24 mouse cellular contexts compared by ENCODE assay signal in genomic region chr1:136014796-136015502, GRCm38 (mm10). TPM values are rescaled to one million over a fixed set of nuclear protein-coding genes. Genes with fewer than 3 reads are reported as not detected.
DNase-seq lines count a peak whose midpoint lies in the region; ATAC-seq lines count a peak whose summit lies in the region.
"Had no signal": no experiment of that assay in that cellular context is flagged by ENCODE, and none has a peak within 500 bp of the region (broad histone marks: within the 10 kb centered on the region; RNA-seq: fewer than 3 reads in every experiment).

No protein-coding gene starts in this region.

- peaks cover 11% of the 10 kb centered on the region for H3K36me3 ChIP-seq in megakaryocyte, embryonic 14.5 days (replicated peaks; ENCODE audit: low read length)
- peaks cover 10% of the 10 kb centered on the region for H3K36me3 ChIP-seq in liver, embryonic 12.5 days
- H3K36me3 ChIP-seq: limb, embryonic 15.5 days had no signal

- peak overlapping the region; percentile 94 for H3K27ac ChIP-seq in liver, embryonic 12.5 days
- H3K27ac ChIP-seq: embryonic facial prominence, embryonic 10.5 days; heart, adult 2 months; layer of hippocampus, adult 2 months; limb, embryonic 15.5 days had no signal

- peak overlapping the region; percentile 42 for H3K4me3 ChIP-seq in megakaryocyte, embryonic 14.5 days (replicated peaks)
- H3K4me3 ChIP-seq in liver, embryonic 12.5 days, result no peak overlapping the region; the same call in 1 of the 2 replicates
- H3K4me3 ChIP-seq: embryonic facial prominence, embryonic 10.5 days; heart, adult 2 months; layer of hippocampus, adult 2 months; limb, embryonic 15.5 days had no signal

- peaks cover 8% of the 10 kb centered on the region for H3K27me3 ChIP-seq in megakaryocyte, embryonic 14.5 days (replicated peaks)
- H3K27me3 ChIP-seq in liver, embryonic 12.5 days (replicated peaks), result no peaks in the 10 kb centered on the region
- H3K27me3 ChIP-seq: limb, embryonic 15.5 days had no signal

- peak; percentile 86 for DNase-seq in c-Kit-positive CD71-positive TER-119-positive erythroid progenitor cells, embryonic 14.5 days (ENCODE audit: low spot score)
- DNase-seq in thymus, postnatal 36 days, result no peak
- no peak for DNase-seq in layer of hippocampus, adult 11-12 months (ENCODE audit: low spot score)
- no peak for DNase-seq in testis, postnatal 10 days (ENCODE audit: low spot score)
- DNase-seq: adrenal gland, postnatal 14 days; cerebellum, adult 8-10 months; gastrocnemius, postnatal 14 days; heart, adult 2 months; kidney, adult 2 months; kidney, postnatal 10 days; layer of hippocampus, postnatal 36 days; thymus, adult 18-20 months had no signal

- H3K4me1 ChIP-seq in megakaryocyte, embryonic 14.5 days, result peaks cover 58% of the 10 kb centered on the region
- peaks cover 81% of the 10 kb centered on the region for H3K4me1 ChIP-seq in liver, embryonic 12.5 days

- WGBS in liver, embryonic 12.5 days (ENCODE audit: insufficient replicate concordance), result 13% methylated on average over 2 of the region's 2 CpGs

- peaks cover 10% of the 10 kb centered on the region for H3K9me3 ChIP-seq in megakaryocyte, embryonic 14.5 days
- peaks cover 5% of the 10 kb centered on the region; the same call in 1 of the 2 replicates for H3K9me3 ChIP-seq in liver, embryonic 12.5 days (replicated peaks)
- H3K9me3 ChIP-seq: embryonic facial prominence, embryonic 10.5 days; limb, embryonic 15.5 days had no signal

- H3K9ac ChIP-seq in liver, embryonic 12.5 days, result peak overlapping the region; percentile 60
- H3K9ac ChIP-seq: limb, embryonic 15.5 days had no signal

- peak overlapping the region; percentile 63 for H3K4me2 ChIP-seq in liver, embryonic 12.5 days
- H3K4me2 ChIP-seq: limb, embryonic 15.5 days had no signal

- ATAC-seq in megakaryocyte, adult 5-6 weeks (ENCODE audit: poor library complexity, severe bottlenecking), result no peak
- ATAC-seq in liver, embryonic 12.5 days, result peak; percentile 83
- ATAC-seq in megakaryocyte-erythroid progenitor cell, adult 5-6 weeks (replicated peaks; ENCODE audit: low FRiP score, low TSS enrichment, poor library complexity, severe bottlenecking), result peak; percentile 81
- ATAC-seq: forebrain, embryonic 14.5 days; lung, postnatal 0 days had no signal

RNA-seq across cellular contexts. Expression of gene Tmem9, which starts 7.0 kb away (rescaled TPM):
- 6.0 and 24.1 TPM in 2 replicates for polyA plus RNA-seq in megakaryocyte, embryonic 14.5 days (2012; ENCODE audit: insufficient read depth, low replicate concordance)
- 2.5 and 3.9 TPM in 2 replicates for total RNA-seq in megakaryocyte, adult 5-6 weeks (2015)
- 2.8 and 3.7 TPM in 2 replicates for total RNA-seq in megakaryocyte, adult 5-6 weeks (2017)
- polyA plus RNA-seq in liver, embryonic 12.5 days (2016; fragmentation: Nextera tagmentation; extraction: Ambion mirVana), result 95.0 and 103 TPM in 2 replicates
- total RNA-seq in megakaryocyte-erythroid progenitor cell, adult 5-6 weeks (2014; fragmentation: Nextera tagmentation), result 36.5 and 39.9 TPM in 2 replicates
- total RNA-seq in megakaryocyte-erythroid progenitor cell, adult 5-6 weeks (2017), result 22.8 and 48.0 TPM in 2 replicates

RNA-seq across cellular contexts. Expression of gene Igfn1, which starts 8.8 kb away (rescaled TPM):
- polyA plus RNA-seq in megakaryocyte, embryonic 14.5 days (2012; ENCODE audit: insufficient read depth, low replicate concordance), result 0.12 and 0.43 TPM in 2 replicates
- total RNA-seq in megakaryocyte, adult 5-6 weeks (2015), result not detected in 2 replicates
- not detected in 2 replicates for total RNA-seq in megakaryocyte, adult 5-6 weeks (2017)
- polyA plus RNA-seq in liver, embryonic 12.5 days (2016; fragmentation: Nextera tagmentation; extraction: Ambion mirVana), result not detected in 2 replicates
- not detected in 2 replicates for total RNA-seq in megakaryocyte-erythroid progenitor cell, adult 5-6 weeks (2014; fragmentation: Nextera tagmentation)
- total RNA-seq in megakaryocyte-erythroid progenitor cell, adult 5-6 weeks (2017), result not detected in 2 replicates
- total RNA-seq: adrenal gland, postnatal 14 days; CH12.LX; heart, adult 2 months had no signal
- polyA plus RNA-seq: forebrain, embryonic 14.5 days; heart, adult 2 months; heart, embryonic 16.5 days; hindbrain, embryonic 11.5 days; lung, postnatal 0 days had no signal

RNA-seq across cellular contexts. Expression of gene Ascl5, which starts 35.7 kb away (rescaled TPM):
- polyA plus RNA-seq in megakaryocyte, embryonic 14.5 days (2012; ENCODE audit: insufficient read depth, low replicate concordance), result not detected in 2 replicates
- not detected in 2 replicates for total RNA-seq in megakaryocyte, adult 5-6 weeks (2015)
- total RNA-seq in megakaryocyte, adult 5-6 weeks (2017), result not detected in 2 replicates
- not detected in 2 replicates for polyA plus RNA-seq in liver, embryonic 12.5 days (2016; fragmentation: Nextera tagmentation; extraction: Ambion mirVana)
- total RNA-seq in megakaryocyte-erythroid progenitor cell, adult 5-6 weeks (2014; fragmentation: Nextera tagmentation), result not detected in 2 replicates
- not detected in 2 replicates for total RNA-seq in megakaryocyte-erythroid progenitor cell, adult 5-6 weeks (2017)
- total RNA-seq: adrenal gland, postnatal 14 days; CH12.LX; gastrocnemius, postnatal 14 days; heart, adult 2 months; layer of hippocampus, adult 2 months; layer of hippocampus, postnatal 36 days had no signal
- polyA plus RNA-seq: forebrain, embryonic 14.5 days; heart, adult 2 months; heart, embryonic 16.5 days; hindbrain, embryonic 11.5 days; kidney, adult 2 months; limb, embryonic 15.5 days; lung, postnatal 0 days had no signal

RNA-seq across cellular contexts. Expression of gene Cacna1s, which starts 37.6 kb away (rescaled TPM):
- not detected in 2 replicates for polyA plus RNA-seq in megakaryocyte, embryonic 14.5 days (2012; ENCODE audit: insufficient read depth, low replicate concordance)
- total RNA-seq in megakaryocyte, adult 5-6 weeks (2015), result 0.05 TPM in 1 of 2 replicates, not detected in the other
- total RNA-seq in megakaryocyte, adult 5-6 weeks (2017), result not detected in 2 replicates
- 0.08 and 0.20 TPM in 2 replicates for polyA plus RNA-seq in liver, embryonic 12.5 days (2016; fragmentation: Nextera tagmentation; extraction: Ambion mirVana)
- total RNA-seq in megakaryocyte-erythroid progenitor cell, adult 5-6 weeks (2014; fragmentation: Nextera tagmentation), result not detected in 2 replicates
- not detected in 2 replicates for total RNA-seq in megakaryocyte-erythroid progenitor cell, adult 5-6 weeks (2017)

Comparison
In these comparisons a context has a peak if more than half of its experiments do, and no peak if none do; other contexts are left out.
1. RNA of gene Tmem9, which starts 7.0 kb away (total RNA-seq): 22.8 to 48.0 TPM in megakaryocyte-erythroid progenitor cell, adult 5-6 weeks; 2.5 to 3.9 TPM in megakaryocyte, adult 5-6 weeks; every median in the first group is over 4 times any median in the second.